Mouse (Mus musculus) lung, postnatal 0 days (tissue): Measurements from ENCODE around the gene Ciao2b.

ENCODE experiments used
- CTCF ChIP-seq: IDR thresholded peaks from 2 replicates; pipeline ENCODE4 v1.5.1; 2016; ENCODE audit warnings: antibody characterized with exemption, mild to moderate bottlenecking
- EP300 ChIP-seq: IDR thresholded peaks from 2 replicates; pipeline ENCODE4 v1.6.1; 2016; ENCODE audit warnings: antibody characterized with exemption, mild to moderate bottlenecking, control low read depth

DNA sequence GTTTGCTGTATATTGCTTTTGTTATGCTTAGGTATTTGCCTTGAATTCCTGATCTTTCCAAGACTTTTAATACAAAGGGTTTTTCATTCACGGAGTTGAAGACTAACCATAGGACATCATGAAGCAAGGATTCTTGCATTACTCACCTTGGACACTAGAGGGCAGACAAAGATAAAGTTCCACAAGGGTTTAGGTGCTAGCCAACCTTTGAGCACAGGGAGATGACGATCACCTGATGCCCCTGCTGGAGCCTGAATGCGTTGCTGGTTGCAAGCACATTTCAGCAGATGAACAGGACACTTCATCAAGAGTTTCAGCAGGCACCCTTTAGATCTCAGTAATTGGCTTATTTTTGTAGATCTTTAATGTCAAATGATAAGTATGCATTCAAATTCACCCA, 13.2 kb upstream of the Ciao2b start:
- TF ChIP-seq EP300 (no peak), CTCF (peak; percentile 94)
